Mouse (Mus musculus): ENCODE results near the gene Ssxb9. TPM values are rescaled to one million over a fixed set of nuclear protein-coding genes. Genes with fewer than 3 reads are reported as not detected.

Gene Ssxb9
- polyA plus RNA-seq (2015; fragmentation: Nextera tagmentation; extraction: Ambion mirVana) = not detected in 2 replicates

DNA sequence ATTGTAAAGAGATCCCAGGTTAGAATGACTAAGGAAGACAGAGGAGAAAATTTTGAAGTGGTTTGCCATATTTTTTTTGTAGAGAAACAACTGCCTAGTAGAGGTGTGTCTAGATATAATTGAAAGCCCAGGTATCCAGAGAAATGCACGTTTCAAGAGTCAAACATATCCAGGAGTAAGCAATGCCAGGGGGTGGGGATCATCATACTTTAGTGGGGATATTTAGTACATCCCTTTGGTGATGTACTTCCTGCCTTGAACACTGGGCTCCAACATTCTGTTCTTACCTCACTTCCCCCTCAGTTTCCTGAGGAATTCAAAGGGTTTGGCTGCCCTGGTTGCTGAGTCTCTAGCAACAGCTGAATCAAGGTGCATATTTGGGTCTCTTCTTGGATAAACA lies at the start of gene Ssxb9:
TSS of gene Ssxb9 (plus strand) at position 301 of the 400 bp plus-strand sequence.

DNA sequence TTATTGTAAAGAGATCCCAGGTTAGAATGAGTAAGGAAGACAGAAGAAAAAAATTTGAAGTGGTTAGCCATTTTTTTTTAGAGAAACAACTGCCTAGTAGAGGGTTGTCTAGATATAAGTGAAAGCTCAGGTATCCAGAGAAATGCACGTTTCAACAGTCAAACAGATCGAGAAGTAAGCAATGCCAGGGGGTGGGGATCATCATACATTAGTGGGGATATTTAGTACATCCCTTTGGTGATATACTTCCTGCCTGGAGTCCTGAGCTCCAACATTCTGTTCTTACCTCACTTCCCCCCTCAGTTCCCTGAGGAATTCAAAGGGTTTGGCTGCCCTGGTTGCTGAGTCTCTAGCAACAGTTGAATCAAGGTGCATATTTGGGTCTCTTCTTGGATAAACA lies 39.7 kb upstream of the Ssxb9 start, which contains the start of gene Ssxb10:
TSS of gene Ssxb10 (plus strand) at position 301 of the 400 bp plus-strand sequence.

DNA sequence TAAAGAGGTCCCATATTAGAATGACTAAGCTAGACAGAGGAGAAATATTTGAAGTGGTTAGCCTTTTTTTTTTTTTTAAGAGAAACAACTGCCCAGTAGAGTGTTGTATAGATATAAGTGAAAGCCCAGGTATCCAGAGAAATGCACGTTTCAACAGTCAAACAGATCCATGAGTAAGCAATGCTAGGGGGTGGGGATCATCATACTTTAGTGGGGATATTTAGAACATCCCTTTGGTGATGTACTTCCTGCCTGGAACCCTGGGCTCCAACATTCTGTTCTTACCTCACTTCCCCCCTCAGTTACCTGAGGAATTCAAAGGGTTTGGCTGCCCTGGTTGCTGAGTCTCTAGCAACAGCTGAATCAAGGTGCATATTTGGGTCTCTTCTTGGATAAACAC lies 46.2 kb downstream of the Ssxb9 start, which contains the start of gene Ssxb1:
TSS of gene Ssxb1 (plus strand) at position 301 of the 400 bp plus-strand sequence.

Other genes starting within 250 kb of the Ssxb9 start
- 20.9 and 21.7 TPM in 2 replicates for gene Wdr13, start 234.1 kb upstream of the Ssxb9 start, polyA plus RNA-seq (2015; fragmentation: Nextera tagmentation; extraction: Ambion mirVana)
- gene Rbm3, start 221.1 kb upstream of the Ssxb9 start, polyA plus RNA-seq (2015; fragmentation: Nextera tagmentation; extraction: Ambion mirVana) = 526 and 612 TPM in 2 replicates
- gene Tbc1d25, start 190.8 kb upstream of the Ssxb9 start, polyA plus RNA-seq (2015; fragmentation: Nextera tagmentation; extraction: Ambion mirVana) = 7.1 and 7.2 TPM in 2 replicates
- 37.5 and 39.9 TPM in 2 replicates for gene Ebp, start 173.5 kb upstream of the Ssxb9 start, polyA plus RNA-seq (2015; fragmentation: Nextera tagmentation; extraction: Ambion mirVana)
- gene Porcn, start 160.5 kb upstream of the Ssxb9 start, polyA plus RNA-seq (2015; fragmentation: Nextera tagmentation; extraction: Ambion mirVana) = 17.8 and 20.1 TPM in 2 replicates
- gene Ftsj1, start 114.6 kb upstream of the Ssxb9 start, polyA plus RNA-seq (2015; fragmentation: Nextera tagmentation; extraction: Ambion mirVana) = 20.0 and 21.2 TPM in 2 replicates
- gene Slc38a5, start 95.8 kb upstream of the Ssxb9 start, polyA plus RNA-seq (2015; fragmentation: Nextera tagmentation; extraction: Ambion mirVana) = 3.0 and 3.7 TPM in 2 replicates
- gene Ssxb10, start 39.6 kb upstream of the Ssxb9 start, polyA plus RNA-seq (2015; fragmentation: Nextera tagmentation; extraction: Ambion mirVana) = not detected in 2 replicates
- not detected in 2 replicates for gene Ssxb1, start 46.3 kb downstream of the Ssxb9 start, polyA plus RNA-seq (2015; fragmentation: Nextera tagmentation; extraction: Ambion mirVana)
- not detected in 2 replicates for gene Ssxb2, start 94.7 kb downstream of the Ssxb9 start, polyA plus RNA-seq (2015; fragmentation: Nextera tagmentation; extraction: Ambion mirVana)
- gene Gm14459, start 158.0 kb downstream of the Ssxb9 start, polyA plus RNA-seq (2015; fragmentation: Nextera tagmentation; extraction: Ambion mirVana) = not detected in 2 replicates
- not detected in 2 replicates for gene Ssxb6, start 181.3 kb downstream of the Ssxb9 start, polyA plus RNA-seq (2015; fragmentation: Nextera tagmentation; extraction: Ambion mirVana)
- not detected in 2 replicates for gene Ssxb3, start 224.8 kb downstream of the Ssxb9 start, polyA plus RNA-seq (2015; fragmentation: Nextera tagmentation; extraction: Ambion mirVana)

All from urinary bladder, postnatal 0 days (tissue).